ENCODE assay signal across 7 mouse cellular contexts in the genomic region with DNA sequence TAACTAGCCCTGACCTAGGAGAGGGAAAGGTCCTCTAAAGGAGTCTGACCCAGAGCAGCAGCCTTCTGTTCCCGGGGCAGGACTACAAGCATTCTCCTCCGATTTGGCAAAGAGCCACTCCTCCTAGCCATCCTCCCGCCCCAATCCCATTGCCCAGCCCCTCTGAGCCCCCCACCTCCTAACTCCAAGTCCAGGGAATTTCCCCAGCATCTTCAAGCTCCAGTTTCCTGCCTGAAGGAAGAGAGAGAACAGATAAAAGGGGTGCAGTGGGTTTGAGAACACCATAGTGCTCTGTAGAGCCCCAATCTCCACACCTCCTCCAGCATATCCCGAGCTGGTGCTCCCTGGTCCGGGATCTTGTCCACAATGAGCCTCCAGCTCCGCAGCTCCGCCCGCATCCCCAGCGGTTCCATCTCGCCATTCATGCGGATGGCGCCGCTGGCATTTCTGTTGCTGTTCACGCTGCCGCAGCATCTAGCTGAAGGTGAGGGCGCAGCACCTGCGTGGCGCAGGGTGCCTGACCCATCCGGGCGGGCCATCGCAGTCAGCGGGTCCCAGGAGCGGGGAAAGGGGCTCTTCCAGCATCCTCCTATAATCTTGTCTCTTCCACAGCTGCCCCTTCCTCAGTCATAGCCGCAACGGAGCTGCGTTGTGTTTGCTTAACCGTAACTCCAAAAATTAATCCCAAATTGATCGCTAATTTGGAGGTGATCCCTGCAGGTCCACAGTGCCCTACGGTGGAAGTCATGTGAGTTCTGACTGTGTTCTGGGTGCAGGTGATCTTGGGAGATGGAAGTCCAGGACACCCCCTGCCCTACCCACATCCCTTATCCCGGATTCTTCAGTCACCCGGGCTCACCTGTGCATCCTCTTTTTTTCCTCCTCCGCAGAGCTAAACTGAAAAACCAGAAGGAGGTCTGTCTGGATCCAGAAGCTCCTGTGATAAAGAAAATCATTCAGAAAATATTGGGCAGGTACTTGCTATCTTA. TPM values are rescaled to one million over a fixed set of nuclear protein-coding genes. Genes with fewer than 3 reads are reported as not detected.
DNase-seq lines count a peak whose midpoint lies in the region; ATAC-seq and TF ChIP-seq lines count a peak whose summit lies in the region.

Gene Cxcl5, plus strand, starts transcription at position 284 of the 989 bp plus-strand sequence.

- WGBS in embryonic facial prominence, embryonic 10.5 days, result 4% methylated on average over 32 of the region's 32 CpGs
- WGBS in hindbrain, embryonic 14.5 days, result 4% methylated on average over 32 of the region's 32 CpGs
- WGBS in liver, postnatal 0 days (ENCODE audit: insufficient replicate concordance), result 7% methylated on average over 32 of the region's 32 CpGs
- 5% methylated on average over 32 of the region's 32 CpGs for WGBS in stomach, embryonic 14.5 days

- H3K9ac ChIP-seq in hindbrain, embryonic 14.5 days, result peak within 1 kb of the TSS; percentile 55
- no peak within 1 kb of the TSS for H3K9ac ChIP-seq in liver, postnatal 0 days (replicated peaks)
- H3K9ac ChIP-seq in stomach, embryonic 14.5 days (replicated peaks; ENCODE audit: low read depth, low read length), result no peak within 1 kb of the TSS

- peaks cover 39% of the 10 kb centered on the region for H3K27me3 ChIP-seq in embryonic facial prominence, embryonic 10.5 days (replicated peaks; ENCODE audit: low read depth, poor library complexity, severe bottlenecking)
- H3K27me3 ChIP-seq in hindbrain, embryonic 14.5 days (ENCODE audit: control insufficient read depth, insufficient read depth, low read length), result no peaks in the 10 kb centered on the region; the same call in 1 of the 2 replicates
- H3K27me3 ChIP-seq in liver, postnatal 0 days (ENCODE audit: insufficient read depth, low read length), result peaks cover 6% of the 10 kb centered on the region
- H3K27me3 ChIP-seq in stomach, embryonic 14.5 days (ENCODE audit: control insufficient read depth, insufficient read depth, low read length), result 0 out of 2 replicates have a peak, but pooled peaks cover 4% of the 10 kb centered on the region

- H3K4me3 ChIP-seq in embryonic facial prominence, embryonic 10.5 days, result peak within 1 kb of the TSS; percentile 58
- H3K4me3 ChIP-seq in hindbrain, embryonic 14.5 days (replicated peaks; ENCODE audit: low read length), result peak within 1 kb of the TSS; percentile 47
- 0 out of 2 replicates have a peak within 1 kb of the TSS, but pooled peaks have one; percentile 19 for H3K4me3 ChIP-seq in liver, postnatal 0 days (ENCODE audit: low read depth, low read length)
- peak within 1 kb of the TSS; percentile 29 for H3K4me3 ChIP-seq in stomach, embryonic 14.5 days (ENCODE audit: low read depth, low read length)

- peak; percentile 33 for DNase-seq in ovary, postnatal 36 days (ENCODE audit: low spot score)
- DNase-seq in ovary, postnatal 10 days (ENCODE audit: low spot score), result no peak
- peak; percentile 49 for DNase-seq in embryonic facial prominence, embryonic 10.5 days (ENCODE audit: low spot score)
- no peak for DNase-seq in hindbrain, embryonic 14.5 days (ENCODE audit: low spot score)
- DNase-seq in liver, postnatal 0 days, result no peak
- DNase-seq in thymus, postnatal 4 days, result no peak

- H3K36me3 ChIP-seq in embryonic facial prominence, embryonic 10.5 days (replicated peaks), result no peaks in the 10 kb centered on the region
- H3K36me3 ChIP-seq in hindbrain, embryonic 14.5 days (replicated peaks; ENCODE audit: control insufficient read depth, insufficient read depth), result no peaks in the 10 kb centered on the region
- no peaks in the 10 kb centered on the region for H3K36me3 ChIP-seq in liver, postnatal 0 days (replicated peaks; ENCODE audit: insufficient read depth, low read length)
- H3K36me3 ChIP-seq in stomach, embryonic 14.5 days (ENCODE audit: control insufficient read depth, insufficient read depth, low read length), result no peaks in the 10 kb centered on the region

- peak; percentile 77 for ATAC-seq in hindbrain, embryonic 14.5 days (ENCODE audit: low FRiP score)
- no peak for ATAC-seq in liver, postnatal 0 days
- no peak for ATAC-seq in stomach, embryonic 14.5 days (ENCODE audit: insufficient number of reproducible peaks, insufficient read depth, low FRiP score, low read depth)

- TF ChIP-seq EP300 in liver, postnatal 0 days (IDR thresholded peaks at IDR 0.05; ENCODE audit: low read depth), result no peak

- TF ChIP-seq CTCF in liver, postnatal 0 days (IDR thresholded peaks at IDR 0.05; ENCODE audit: low read depth), result no peak

- peak within 1 kb of the TSS; percentile 75 for H3K4me2 ChIP-seq in hindbrain, embryonic 14.5 days (replicated peaks)
- peak within 1 kb of the TSS; percentile 36; the same call in 1 of the 2 replicates for H3K4me2 ChIP-seq in liver, postnatal 0 days (ENCODE audit: low read depth, low read length)
- H3K4me2 ChIP-seq in stomach, embryonic 14.5 days (replicated peaks; ENCODE audit: low read depth, low read length), result peak within 1 kb of the TSS; percentile 64

- H3K4me1 ChIP-seq in embryonic facial prominence, embryonic 10.5 days, result peaks cover 35% of the 10 kb centered on the region
- peaks cover 8% of the 10 kb centered on the region; the same call in 1 of the 2 replicates for H3K4me1 ChIP-seq in hindbrain, embryonic 14.5 days (replicated peaks; ENCODE audit: control insufficient read depth, insufficient read depth, low read length)
- peaks cover 9% of the 10 kb centered on the region; the same call in 1 of the 2 replicates for H3K4me1 ChIP-seq in liver, postnatal 0 days (ENCODE audit: insufficient read depth)
- peaks cover 19% of the 10 kb centered on the region; the same call in 1 of the 2 replicates for H3K4me1 ChIP-seq in stomach, embryonic 14.5 days (ENCODE audit: control insufficient read depth, insufficient read depth, low read length)

- no peak within 1 kb of the TSS; the same call in 1 of the 2 replicates for H3K27ac ChIP-seq in embryonic facial prominence, embryonic 10.5 days (replicated peaks)
- no peak within 1 kb of the TSS for H3K27ac ChIP-seq in hindbrain, embryonic 14.5 days
- no peak within 1 kb of the TSS for H3K27ac ChIP-seq in liver, postnatal 0 days (ENCODE audit: low read depth)
- H3K27ac ChIP-seq in stomach, embryonic 14.5 days (ENCODE audit: low read length), result no peak within 1 kb of the TSS

- H3K9me3 ChIP-seq in embryonic facial prominence, embryonic 10.5 days, result no peaks in the 10 kb centered on the region
- H3K9me3 ChIP-seq in hindbrain, embryonic 14.5 days (ENCODE audit: control insufficient read depth, low read length), result no peaks in the 10 kb centered on the region
- no peaks in the 10 kb centered on the region for H3K9me3 ChIP-seq in liver, postnatal 0 days (ENCODE audit: low read length)
- no peaks in the 10 kb centered on the region for H3K9me3 ChIP-seq in stomach, embryonic 14.5 days (ENCODE audit: control insufficient read depth, low read depth, low read length)

RNA-seq across cellular contexts. Expression of gene Cxcl5, which starts in this region (rescaled TPM):
- 0.30 and 0.37 TPM in 2 replicates for polyA plus RNA-seq in embryonic facial prominence, embryonic 10.5 days (2016; fragmentation: Nextera tagmentation; extraction: Ambion mirVana)
- polyA plus RNA-seq in hindbrain, embryonic 14.5 days (2014; fragmentation: Nextera tagmentation; extraction: Ambion mirVana), result 0.37 and 0.47 TPM in 2 replicates
- 1.7 and 1.9 TPM in 2 replicates for polyA plus RNA-seq in liver, postnatal 0 days (2015; fragmentation: Nextera tagmentation; extraction: Ambion mirVana)
- polyA plus RNA-seq in stomach, embryonic 14.5 days (2014; fragmentation: Nextera tagmentation; extraction: Ambion mirVana), result 0.20 and 0.53 TPM in 2 replicates

Comparison
In these comparisons a context has a peak if more than half of its experiments do, and no peak if none do; other contexts are left out.
1. Peak in DNase-seq and H3K4me3 ChIP-seq in embryonic facial prominence, embryonic 10.5 days; RNA of the gene not detected or under 1 TPM.
2. Peak in ATAC-seq, H3K4me3 ChIP-seq, H3K9ac ChIP-seq and H3K4me2 ChIP-seq in hindbrain, embryonic 14.5 days; RNA of the gene not detected or under 1 TPM.